Mouse (Mus musculus) heart, postnatal 25 days (tissue): Measurements from ENCODE around the gene Vsig8. TPM values are rescaled to one million over a fixed set of nuclear protein-coding genes. Genes with fewer than 3 reads are reported as not detected.

Source experiments
- DNase-seq: peaks from one replicate; pipeline ENCODE4 v3.0.0; 2022; ENCODE audit warnings: low spot score
- intact Hi-C: fragments of 180-260 bp; cut with DNase I; formaldehyde crosslinking; loops from one replicate; pipeline ENCODE4 v1.15.1; 2025
- total RNA-seq, 2 experiments: library from RNA; stranded (reverse); gene quantifications; 2 replicates each; pipeline ENCODE4 v1.2.3; 2021

Gene Vsig8
- total RNA-seq, 2 experiments from 2014 or later = not detected

DNA sequence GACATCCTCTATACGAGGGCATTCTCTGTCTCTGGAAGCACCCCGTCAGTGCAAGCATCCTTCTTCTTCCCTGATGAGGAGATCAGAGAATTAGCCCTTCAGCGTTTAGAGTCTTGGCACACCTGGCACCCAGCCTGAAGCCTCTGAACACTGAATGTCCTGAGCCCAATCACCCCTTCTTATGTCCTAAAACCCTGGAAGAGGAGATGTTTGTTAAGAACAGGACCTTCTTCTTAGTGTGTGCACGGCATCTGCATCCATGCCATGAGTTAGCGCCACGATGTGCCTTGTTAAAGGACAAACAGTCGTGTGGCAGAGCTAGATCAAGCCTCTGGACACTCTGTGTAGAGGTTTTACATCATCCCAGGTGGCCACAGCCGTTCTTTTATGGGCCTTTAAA is 26.7 kb downstream of the Vsig8 start:
- intact Hi-C loops = no loop called here
- DNase-seq = no peak

DNA sequence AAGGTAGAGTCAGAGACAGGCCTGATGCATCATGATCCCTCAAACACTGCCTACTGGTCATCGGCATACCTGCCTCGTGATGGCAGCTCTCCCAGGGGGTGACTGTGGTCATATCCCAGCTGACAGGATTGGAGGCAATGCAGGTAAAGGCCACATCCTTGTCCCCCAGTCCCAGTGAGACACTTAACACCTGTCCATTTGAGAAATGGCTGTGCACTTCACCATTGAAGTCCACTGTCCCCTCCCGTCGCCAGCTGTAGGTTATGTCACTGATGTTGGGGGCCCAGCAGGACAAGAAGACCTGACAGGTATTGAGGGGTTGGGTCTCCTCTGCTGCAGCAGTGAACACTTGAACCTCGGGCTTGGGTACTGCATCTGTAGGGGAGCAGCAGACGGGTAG is 28.5 kb downstream of the Vsig8 start:
- intact Hi-C loops = no loop called here
- DNase-seq = no peak

DNA sequence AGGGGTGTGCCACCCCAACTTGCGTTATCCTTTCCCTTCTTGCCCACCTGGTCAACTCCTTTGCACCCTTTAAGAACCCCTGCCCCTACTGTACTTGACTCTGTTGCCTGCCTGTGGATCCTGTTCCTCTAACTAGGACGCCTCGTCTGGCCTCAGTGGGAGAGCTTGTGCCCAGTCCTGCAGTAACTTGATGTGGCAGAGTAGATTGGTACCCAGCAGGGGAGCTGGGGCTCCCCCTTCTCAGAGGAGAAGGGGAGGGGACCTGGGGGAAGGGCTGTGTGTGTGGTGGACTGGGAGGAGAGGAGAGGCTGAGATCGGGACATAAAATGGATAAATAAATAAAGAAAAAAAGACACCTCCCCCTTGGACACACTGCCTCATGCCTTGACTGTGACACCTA is 29.3 kb downstream of the Vsig8 start:
- intact Hi-C loops = no loop called here
- no peak for DNase-seq

DNA sequence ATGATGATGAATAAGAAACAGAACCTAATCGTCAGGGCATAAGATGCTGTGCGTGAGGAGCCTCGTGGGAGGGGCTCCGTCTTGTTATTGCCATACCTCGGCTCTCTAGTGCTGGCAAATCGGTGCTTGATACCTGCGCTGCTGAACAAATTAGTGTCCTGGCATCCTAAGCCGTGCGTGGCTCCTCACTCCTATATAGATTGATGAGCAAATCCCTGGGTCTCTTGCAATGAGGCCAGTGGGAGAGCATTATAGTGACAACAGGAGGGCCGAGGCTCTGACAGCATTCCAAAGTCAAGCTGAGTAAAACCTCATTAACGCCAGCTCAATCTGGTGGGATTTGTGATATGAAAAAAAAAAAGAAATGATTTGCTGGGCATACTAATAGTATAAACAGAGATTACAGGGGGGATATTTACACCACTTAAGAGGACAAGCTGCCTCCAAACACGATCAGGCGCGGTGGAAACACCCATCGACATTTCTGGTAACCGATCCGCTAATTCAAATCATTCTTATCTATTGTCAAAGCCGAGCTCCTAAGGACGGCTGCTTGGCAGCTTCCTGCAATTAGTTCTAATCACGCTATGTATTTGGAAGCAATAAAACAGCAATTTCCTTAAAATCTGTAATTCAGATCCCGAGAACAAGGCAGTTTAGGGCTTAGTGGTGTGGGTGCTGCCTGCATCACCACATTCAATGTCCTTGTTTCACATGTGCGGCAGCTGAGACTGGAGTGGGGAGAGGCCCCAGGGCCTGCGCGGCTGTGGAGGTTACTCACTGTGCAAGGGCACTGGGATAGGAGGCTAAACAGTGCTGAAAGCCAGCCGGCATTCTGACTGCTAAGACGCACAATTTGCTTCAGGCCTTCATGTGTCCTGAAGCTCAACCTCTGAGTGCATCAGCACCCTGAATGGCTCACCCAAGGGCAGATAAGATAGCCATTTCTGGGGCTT is 30.2 kb downstream of the Vsig8 start:
- intact Hi-C loops = no loop called here
- DNase-seq = no peak

DNA sequence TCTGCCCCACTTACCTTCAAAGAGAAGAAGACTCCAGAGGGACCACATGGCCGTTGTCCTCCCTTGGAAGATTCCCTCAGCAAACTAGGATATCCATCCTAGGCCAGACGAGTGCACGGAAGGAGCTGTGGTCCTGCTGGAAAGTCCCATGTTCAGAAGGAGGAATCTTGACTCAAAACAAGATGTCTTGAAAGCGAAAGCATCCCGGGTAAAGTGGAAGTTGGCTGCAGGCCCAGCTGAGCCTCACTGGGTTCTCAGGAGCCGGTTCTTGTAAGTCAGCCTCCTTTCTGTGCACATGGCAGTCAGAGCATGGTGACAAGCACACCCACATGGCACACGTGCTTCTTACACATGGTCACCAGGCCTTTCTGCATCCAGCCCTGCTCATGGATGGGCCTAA is 34.6 kb downstream of the Vsig8 start, which contains the start of gene Slamf8:
Gene Slamf8, minus strand, starts transcription at position 184 of the 400 bp plus-strand sequence.
- DNase-seq = peak; percentile 25
- intact Hi-C loops = no loop called here

DNA sequence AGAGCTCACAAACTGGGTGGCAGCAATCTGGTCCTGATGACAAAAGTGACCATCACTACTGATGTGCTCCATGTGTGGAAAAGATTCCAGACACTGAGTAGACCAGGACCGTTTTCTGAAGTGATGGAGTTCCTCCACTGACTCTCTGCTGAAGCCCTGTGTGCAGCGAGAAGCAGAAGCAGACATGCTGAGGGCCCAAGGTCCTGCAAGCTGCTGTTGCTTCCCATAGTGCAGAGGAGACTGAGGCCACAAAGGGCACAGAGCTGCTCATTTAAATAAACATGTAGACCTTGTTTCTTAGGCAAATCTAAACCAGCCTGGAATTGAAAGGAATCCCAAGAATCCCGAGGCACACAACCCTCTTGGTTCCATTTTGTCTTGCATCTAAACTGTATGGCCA is 37.6 kb downstream of the Vsig8 start:
- DNase-seq = no peak
- intact Hi-C loops = no loop called here

DNA sequence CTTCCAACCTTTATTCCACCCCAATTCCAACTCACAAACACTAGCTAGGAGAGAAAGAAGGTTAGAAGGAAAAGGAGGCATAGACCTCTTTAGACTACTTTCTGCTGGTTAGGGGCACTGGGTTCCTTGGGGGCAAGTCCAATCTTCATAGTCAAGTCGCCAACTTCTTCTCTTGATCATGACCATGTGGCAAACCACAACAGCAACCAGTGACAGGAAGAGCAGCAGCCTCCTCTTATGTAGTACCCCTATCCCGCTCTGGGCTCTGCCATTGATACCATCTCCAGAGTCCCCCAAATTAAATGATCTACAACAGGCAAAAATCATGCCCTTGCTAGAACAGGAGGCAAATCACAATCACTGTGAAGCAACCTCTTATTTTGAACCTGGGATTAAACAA is 38.2 kb downstream of the Vsig8 start:
- no peak for DNase-seq
- intact Hi-C loops = no loop called here

DNA sequence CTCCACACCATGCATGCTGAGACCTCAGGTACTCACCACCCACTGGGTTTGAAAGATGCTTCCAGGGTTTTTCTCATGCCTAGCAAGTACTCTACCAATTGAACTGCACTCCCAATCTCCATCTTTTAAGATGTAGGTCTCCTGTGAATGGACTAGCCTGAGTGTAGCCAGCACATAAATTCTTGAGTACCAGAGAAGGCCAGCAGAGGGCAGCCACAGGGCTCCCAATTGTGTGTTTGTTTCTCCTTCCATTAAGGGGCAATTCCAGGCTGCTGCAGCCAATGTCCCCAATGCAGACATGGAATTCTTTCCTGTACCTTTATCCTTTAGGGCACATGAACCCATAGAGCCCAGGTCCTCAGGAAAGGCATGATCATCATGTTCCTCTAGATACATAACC is 38.8 kb downstream of the Vsig8 start:
- intact Hi-C loops = no loop called here
- DNase-seq = no peak

DNA sequence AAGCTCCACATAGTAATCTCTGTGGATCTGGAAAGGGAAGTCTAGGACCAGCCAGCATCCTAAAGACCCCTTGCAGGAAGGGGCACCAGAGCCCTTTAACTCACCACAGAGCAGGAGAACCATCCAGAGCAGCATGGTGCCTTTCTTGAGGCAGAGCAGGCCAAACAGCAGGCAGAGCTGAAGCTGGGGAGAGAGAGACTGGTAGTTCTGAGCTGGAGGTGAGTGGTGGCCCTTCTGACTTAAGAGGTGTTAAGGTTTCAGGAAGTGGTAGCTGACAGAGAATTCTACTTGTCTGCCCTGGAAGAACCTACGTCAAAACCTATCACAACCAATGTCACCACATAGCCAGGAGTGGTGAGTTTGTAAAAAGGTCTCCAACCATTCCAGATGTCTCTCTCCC is 46.6 kb downstream of the Vsig8 start, which contains the start of gene Fcrl6:
Gene Fcrl6, minus strand, starts transcription at position 226 of the 400 bp plus-strand sequence.
- no peak for DNase-seq
- intact Hi-C loops = no loop called here

DNA sequence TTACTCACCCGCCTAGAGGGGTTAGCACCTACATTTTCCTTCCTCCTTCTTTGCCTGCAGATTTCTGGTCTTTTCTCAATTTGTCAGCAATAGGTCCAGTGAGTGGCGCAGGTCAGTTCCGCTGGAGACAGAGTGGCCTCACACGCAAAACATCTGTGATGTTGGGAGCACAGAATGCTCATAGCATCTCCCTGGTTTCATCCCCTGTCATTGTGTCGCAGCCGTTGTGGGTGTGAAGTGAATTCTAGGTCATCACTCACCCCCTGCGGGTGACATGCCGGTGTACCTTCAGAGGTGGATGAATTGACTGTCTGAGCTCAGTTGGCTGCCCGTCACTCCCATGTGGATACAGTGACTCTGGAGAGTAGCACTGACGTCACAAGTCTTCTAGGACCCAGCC is 55.6 kb downstream of the Vsig8 start:
- no peak for DNase-seq
- intact Hi-C loops = loop anchor here (5.0 kb wide), 1 partner anchor 49 kb away; no protein-coding TSS in a partner anchor

DNA sequence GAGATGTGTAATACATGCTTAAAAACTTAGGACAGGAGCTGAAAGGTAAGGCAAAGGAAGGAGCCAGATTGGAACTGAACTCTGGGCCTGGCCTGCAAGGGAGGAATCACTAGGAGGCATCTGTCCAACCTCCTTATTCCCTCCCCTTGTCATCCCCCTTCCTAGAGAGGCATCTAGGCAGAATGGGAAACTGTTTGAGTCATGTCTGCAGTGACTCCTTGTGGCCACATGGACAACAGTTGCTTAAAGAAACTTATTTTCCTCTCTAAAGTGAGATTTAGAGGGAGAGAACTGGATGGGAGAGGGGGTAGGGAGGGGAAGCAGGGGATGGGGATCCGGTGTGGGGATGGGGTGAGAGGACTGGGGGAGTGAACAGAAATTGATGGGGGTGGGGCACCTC is 57.0 kb downstream of the Vsig8 start:
- DNase-seq = no peak
- intact Hi-C loops = loop anchor here (5.0 kb wide), 1 partner anchor 50 kb away; no protein-coding TSS in a partner anchor

Other genes starting within 250 kb of the Vsig8 start
- under 1 TPM in 1 of 2 experiments, not detected in 1; 0.06 TPM for gene Kcnj9, start 226.6 kb upstream of the Vsig8 start, total RNA-seq
- gene Kcnj10, start 214.7 kb upstream of the Vsig8 start, total RNA-seq = under 1 TPM; 0.10 to 0.14 TPM
- gene Pigm, start 179.4 kb upstream of the Vsig8 start, total RNA-seq = 1 to 10 TPM; 4.4 to 4.5 TPM
- gene Slamf9, start 80.6 kb upstream of the Vsig8 start, total RNA-seq = 1 to 10 TPM; 1.3 TPM
- gene Igsf9, start 74.2 kb upstream of the Vsig8 start, total RNA-seq = under 1 TPM; 0.25 to 0.55 TPM
- gene Tagln2, start 55.9 kb upstream of the Vsig8 start, total RNA-seq = 10 to 100 TPM; 75.4 to 87.9 TPM
- under 1 TPM; 0.34 to 0.39 TPM for gene Cfap45, start 35.1 kb upstream of the Vsig8 start, total RNA-seq
- under 1 TPM in 1 of 2 experiments, not detected in 1; 0.25 TPM for gene Slamf8, start 34.6 kb downstream of the Vsig8 start, total RNA-seq
- not detected for gene Fcrl6, start 46.6 kb downstream of the Vsig8 start, total RNA-seq
- gene Dusp23, start 77.0 kb downstream of the Vsig8 start, total RNA-seq = 10 to 100 TPM; 10.4 to 11.1 TPM
- not detected for gene Crp, start 142.1 kb downstream of the Vsig8 start, total RNA-seq